Mouse (Mus musculus) hindbrain, embryonic 13.5 days (tissue): ENCODE results near the gene Fam76a. TPM values are rescaled to one million over a fixed set of nuclear protein-coding genes. Genes with fewer than 3 reads are reported as not detected.

Experiments used
- ATAC-seq: fragments of 200-750 bp; cut with Nextera tagmentation; 2 replicates; pipeline ENCODE4 v1.8.0; 2017; ENCODE audit warnings: moderate TSS enrichment; ENCODE audit not compliant: low FRiP score
- H3K27ac ChIP-seq: fragments of 300-500 bp; sonication (generic); 2 replicates; pipeline ENCODE4 v1.5.1; 2015; ENCODE audit warnings: inconsistent platforms, mild to moderate bottlenecking, moderate library complexity
- H3K27me3 ChIP-seq: fragments of 300-500 bp; sonication (generic); 2 replicates; pipeline ENCODE4 v1.6.1; 2015; ENCODE audit warnings: mild to moderate bottlenecking, inconsistent platforms
- H3K36me3 ChIP-seq: fragments of 300-500 bp; sonication (generic); 2 replicates; pipeline ENCODE4 v1.6.1; 2015; ENCODE audit warnings: mild to moderate bottlenecking, inconsistent platforms
- H3K4me1 ChIP-seq: fragments of 300-500 bp; sonication (generic); replicated peaks from 2 replicates; pipeline ENCODE4 v1.6.1; 2015; ENCODE audit warnings: inconsistent platforms
- H3K4me2 ChIP-seq: fragments of 300-500 bp; sonication (generic); 2 replicates; pipeline ENCODE4 v1.6.1; 2015; ENCODE audit warnings: inconsistent platforms, mild to moderate bottlenecking, moderate library complexity
- H3K4me3 ChIP-seq: fragments of 300-500 bp; sonication (generic); 2 replicates; pipeline ENCODE4 v1.5.1; 2015; ENCODE audit warnings: mild to moderate bottlenecking, inconsistent platforms
- H3K9ac ChIP-seq: fragments of 300-500 bp; sonication (generic); 2 replicates; pipeline ENCODE4 v1.6.1; 2015; ENCODE audit warnings: mild to moderate bottlenecking, inconsistent platforms
- H3K9me3 ChIP-seq: fragments of 300-500 bp; sonication (generic); 2 replicates; pipeline ENCODE4 v1.6.1; 2016; ENCODE audit warnings: inconsistent platforms
- WGBS: fragments of 180-500 bp; shearing (Covaris S2); methylation state at CpG from one replicate; pipeline ENCODE4 v1.1.7; 2015; 5-methylcytosine and 5-hydroxymethylcytosine counted together
- polyA plus RNA-seq: library from polyadenylated mRNA; unstranded; fragments of >200 nt; fragmentation: Nextera tagmentation; extraction: Ambion mirVana; gene quantifications from 2 replicates; pipeline ENCODE4 v1.2.1, GENCODE M21; 2015

Gene Fam76a
- polyA plus RNA-seq, 1 experiment from 2014 or later = 38.7 TPM

- Histone ChIP-seq H3K4me3 (no peak overlapping the region), H3K9me3 (no peaks in the 10 kb centered on the region), H3K4me1 (no peaks in the 10 kb centered on the region), H3K27me3 (no peaks in the 10 kb centered on the region), H3K27ac (0 out of 2 replicates have a peak overlapping the region, but pooled peaks have one; percentile 2), H3K4me2 (no peak overlapping the region), H3K36me3 (peaks cover 88% of the 10 kb centered on the region), H3K9ac (no peak overlapping the region)
- 88% methylated on average over 5 of the region's 5 CpGs for WGBS
- ATAC-seq = no peak
Measured at GRCm38 (mm10) chr4:132905843-132906360, 16.5 kb downstream of the Fam76a start.

GRCm38 (mm10) chr4:132904765-132905309 lies 17.5 kb downstream of the Fam76a start:
- Histone ChIP-seq H3K27me3 (no peaks in the 10 kb centered on the region), H3K4me3 (no peak overlapping the region), H3K9ac (no peak overlapping the region; the same call in 1 of the 2 replicates), H3K36me3 (peaks cover 86% of the 10 kb centered on the region), H3K9me3 (no peaks in the 10 kb centered on the region), H3K27ac (0 out of 2 replicates have a peak overlapping the region, but pooled peaks have one; percentile 2), H3K4me2 (no peak overlapping the region), H3K4me1 (no peaks in the 10 kb centered on the region)
- 84% methylated on average over 9 of the region's 9 CpGs for WGBS
- ATAC-seq = no peak

DNA sequence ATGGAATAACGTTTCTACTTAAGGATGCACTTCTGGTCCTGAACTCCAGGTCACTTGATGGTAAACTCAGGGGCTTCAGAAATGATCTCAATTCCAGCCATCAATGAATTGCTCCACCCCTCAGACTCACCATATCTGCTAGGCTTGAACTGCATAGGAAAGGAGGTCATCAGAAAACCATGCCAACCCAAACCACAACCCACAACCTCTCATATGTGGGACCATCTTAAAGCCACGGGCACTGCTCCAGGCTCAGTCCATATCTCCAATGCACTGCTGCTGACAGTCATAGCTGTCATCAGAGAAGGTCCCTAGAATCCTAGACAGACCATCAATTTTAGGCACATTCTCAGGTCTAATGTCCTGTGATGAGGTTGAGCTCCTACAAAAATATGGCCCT lies 18.3 kb downstream of the Fam76a start:
- Histone ChIP-seq H3K4me2 (no peak overlapping the region), H3K9me3 (no peaks in the 10 kb centered on the region), H3K27me3 (no peaks in the 10 kb centered on the region), H3K36me3 (peaks cover 82% of the 10 kb centered on the region), H3K9ac (no peak overlapping the region), H3K4me1 (no peaks in the 10 kb centered on the region), H3K4me3 (no peak overlapping the region), H3K27ac (no peak overlapping the region)
- WGBS = 87% methylated on average over 2 of the region's 2 CpGs
- ATAC-seq = no peak

- Histone ChIP-seq H3K36me3 (peaks cover 33% of the 10 kb centered on the region), H3K9me3 (no peaks in the 10 kb centered on the region), H3K4me2 (no peak overlapping the region), H3K9ac (no peak overlapping the region), H3K4me3 (no peak overlapping the region), H3K4me1 (no peaks in the 10 kb centered on the region), H3K27me3 (no peaks in the 10 kb centered on the region), H3K27ac (no peak overlapping the region)
- WGBS = 92% methylated on average over 9 of the region's 9 CpGs
- ATAC-seq = no peak
Measured at GRCm38 (mm10) chr4:132898197-132898596, 24.2 kb downstream of the Fam76a start.

DNA sequence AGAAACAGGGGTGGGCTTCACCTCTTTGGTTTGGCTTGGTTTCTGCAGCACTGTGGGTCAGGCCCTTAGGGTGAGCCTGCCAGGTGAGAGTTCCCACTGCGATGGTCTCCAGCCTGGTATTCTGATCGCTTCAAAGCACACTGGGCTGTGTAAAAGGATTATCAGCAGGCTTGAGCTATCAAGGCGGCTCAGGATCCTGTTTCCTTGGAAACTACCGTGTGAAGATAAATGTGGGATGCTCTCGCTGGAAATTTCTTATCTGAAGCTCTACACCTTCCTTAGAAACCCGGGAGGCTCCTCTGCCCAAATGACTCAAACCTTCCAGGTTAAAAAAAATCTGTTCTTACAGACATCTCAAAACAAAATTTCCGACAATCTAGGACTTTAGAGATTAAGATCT lies 28.0 kb downstream of the Fam76a start:
- 31% methylated on average over 7 of the region's 7 CpGs for WGBS
- no peak for ATAC-seq
- H3K4me2 ChIP-seq = no peak overlapping the region

DNA sequence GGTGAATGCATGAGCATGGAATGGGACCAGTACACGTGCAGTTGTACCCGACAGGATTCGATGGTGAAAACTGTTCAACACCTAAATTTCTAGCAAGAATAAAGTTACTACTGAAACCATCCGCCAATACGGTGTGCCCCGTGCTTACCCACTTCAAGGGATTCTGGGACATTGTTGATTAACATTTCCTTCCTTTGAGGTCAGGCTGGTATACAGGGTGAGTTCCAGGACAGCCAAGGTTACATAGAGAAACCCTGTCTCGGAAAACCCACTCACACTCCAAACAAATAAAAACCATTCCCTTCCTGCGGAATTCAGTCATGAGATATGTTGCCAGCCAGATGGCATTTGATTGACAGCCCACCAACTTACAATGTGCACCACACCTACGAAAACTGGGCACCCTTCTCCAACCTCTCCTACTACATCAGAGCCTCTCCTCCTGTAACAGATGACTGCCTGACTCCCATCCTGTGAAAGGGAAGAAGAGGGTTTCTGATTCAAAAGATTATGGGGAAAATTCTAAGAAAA lies 37.4 kb downstream of the Fam76a start:
- Histone ChIP-seq H3K9me3 (no peaks in the 10 kb centered on the region), H3K27me3 (no peaks in the 10 kb centered on the region), H3K36me3 (peaks cover 6% of the 10 kb centered on the region), H3K4me1 (peaks cover 35% of the 10 kb centered on the region), H3K4me2 (peak overlapping the region; percentile 85), H3K9ac (peak overlapping the region; percentile 96), H3K27ac (peak overlapping the region; percentile 87), H3K4me3 (peak overlapping the region; percentile 98)
- peak; percentile 22; the same call in 1 of the 2 replicates for ATAC-seq
- 14% methylated on average over 9 of the region's 9 CpGs for WGBS

More for the DNA sequence above, 28.0 kb downstream of the Fam76a start:
- no peaks in the 10 kb centered on the region for H3K36me3 ChIP-seq
- H3K27me3 ChIP-seq = no peaks in the 10 kb centered on the region
- H3K9ac ChIP-seq = no peak overlapping the region
- no peak overlapping the region for H3K4me3 ChIP-seq
- H3K9me3 ChIP-seq = no peaks in the 10 kb centered on the region
- H3K27ac ChIP-seq = no peak overlapping the region
- H3K4me1 ChIP-seq = no peaks in the 10 kb centered on the region

DNA sequence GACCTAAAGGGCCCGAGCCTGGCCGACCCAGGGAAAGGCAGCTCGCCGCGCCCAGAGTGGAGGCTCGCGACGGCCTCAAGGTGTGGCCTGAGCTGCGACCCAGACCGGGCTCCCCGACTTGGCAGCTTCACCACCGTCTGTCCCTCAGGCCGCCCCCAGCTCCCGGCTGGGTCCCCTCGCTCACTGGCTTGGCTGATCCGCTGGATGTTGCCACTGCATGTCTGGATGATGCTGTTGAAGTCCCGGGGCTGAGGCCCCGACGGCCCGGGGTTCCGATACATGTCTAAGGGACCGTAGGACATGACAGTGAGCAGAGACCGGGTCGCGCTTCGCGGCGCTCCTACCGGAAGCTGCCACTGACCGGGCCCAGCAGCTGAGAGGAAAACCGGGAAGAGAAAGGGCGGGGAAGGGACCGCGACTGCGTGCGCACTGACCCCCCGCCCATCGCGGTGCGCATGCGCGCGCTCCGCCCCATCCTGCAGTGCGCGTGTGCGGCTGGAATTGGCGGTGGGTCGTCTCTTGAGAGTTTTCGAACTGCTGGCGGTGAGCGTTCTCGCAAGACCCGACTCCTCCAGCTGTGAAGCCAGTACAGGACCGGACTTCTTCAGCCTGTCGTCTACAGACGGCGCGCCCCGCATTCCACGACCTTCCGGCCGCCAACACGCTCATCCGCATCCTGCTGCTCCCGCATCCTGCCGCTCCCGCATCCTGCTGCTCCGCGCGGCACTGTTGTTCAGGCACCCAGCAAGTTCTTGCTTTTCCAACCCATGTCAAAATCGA lies 38.1 kb downstream of the Fam76a start, which contains the start of gene Stx12:
Gene Stx12, minus strand, starts transcription at position 446 of the 780 bp plus-strand sequence.
- Histone ChIP-seq H3K4me2 (peak within 1 kb of the TSS; percentile 85), H3K9me3 (no peaks in the 10 kb centered on the region), H3K36me3 (peaks cover 11% of the 10 kb centered on the region), H3K4me1 (peaks cover 35% of the 10 kb centered on the region), H3K27ac (peak within 1 kb of the TSS; percentile 87), H3K9ac (peak within 1 kb of the TSS; percentile 96), H3K27me3 (no peaks in the 10 kb centered on the region), H3K4me3 (peak within 1 kb of the TSS; percentile 98)
- peak; percentile 95 for ATAC-seq
- WGBS = under 1% methylated on average over 72 of the region's 72 CpGs

- H3K4me3 ChIP-seq = peak overlapping the region; percentile 98
- H3K4me2 ChIP-seq = peak overlapping the region; percentile 85
- no peaks in the 10 kb centered on the region for H3K9me3 ChIP-seq
- no peaks in the 10 kb centered on the region for H3K27me3 ChIP-seq
- H3K9ac ChIP-seq = peak overlapping the region; percentile 96
- peak overlapping the region; percentile 87 for H3K27ac ChIP-seq
- H3K36me3 ChIP-seq = peaks cover 11% of the 10 kb centered on the region
- peaks cover 35% of the 10 kb centered on the region for H3K4me1 ChIP-seq
- no peak for ATAC-seq
- 4% methylated on average over 21 of the region's 21 CpGs for WGBS
Measured at GRCm38 (mm10) chr4:132883561-132884063, 38.7 kb downstream of the Fam76a start.

- WGBS = 94% methylated on average over 7 of the region's 7 CpGs
- Histone ChIP-seq H3K27me3 (no peaks in the 10 kb centered on the region), H3K4me2 (no peak overlapping the region), H3K4me1 (no peaks in the 10 kb centered on the region), H3K9ac (no peak overlapping the region), H3K27ac (no peak overlapping the region), H3K4me3 (no peak overlapping the region), H3K9me3 (no peaks in the 10 kb centered on the region), H3K36me3 (peaks cover 25% of the 10 kb centered on the region)
- ATAC-seq = no peak
Measured at GRCm38 (mm10) chr4:132874363-132875097, 47.8 kb downstream of the Fam76a start.

DNA sequence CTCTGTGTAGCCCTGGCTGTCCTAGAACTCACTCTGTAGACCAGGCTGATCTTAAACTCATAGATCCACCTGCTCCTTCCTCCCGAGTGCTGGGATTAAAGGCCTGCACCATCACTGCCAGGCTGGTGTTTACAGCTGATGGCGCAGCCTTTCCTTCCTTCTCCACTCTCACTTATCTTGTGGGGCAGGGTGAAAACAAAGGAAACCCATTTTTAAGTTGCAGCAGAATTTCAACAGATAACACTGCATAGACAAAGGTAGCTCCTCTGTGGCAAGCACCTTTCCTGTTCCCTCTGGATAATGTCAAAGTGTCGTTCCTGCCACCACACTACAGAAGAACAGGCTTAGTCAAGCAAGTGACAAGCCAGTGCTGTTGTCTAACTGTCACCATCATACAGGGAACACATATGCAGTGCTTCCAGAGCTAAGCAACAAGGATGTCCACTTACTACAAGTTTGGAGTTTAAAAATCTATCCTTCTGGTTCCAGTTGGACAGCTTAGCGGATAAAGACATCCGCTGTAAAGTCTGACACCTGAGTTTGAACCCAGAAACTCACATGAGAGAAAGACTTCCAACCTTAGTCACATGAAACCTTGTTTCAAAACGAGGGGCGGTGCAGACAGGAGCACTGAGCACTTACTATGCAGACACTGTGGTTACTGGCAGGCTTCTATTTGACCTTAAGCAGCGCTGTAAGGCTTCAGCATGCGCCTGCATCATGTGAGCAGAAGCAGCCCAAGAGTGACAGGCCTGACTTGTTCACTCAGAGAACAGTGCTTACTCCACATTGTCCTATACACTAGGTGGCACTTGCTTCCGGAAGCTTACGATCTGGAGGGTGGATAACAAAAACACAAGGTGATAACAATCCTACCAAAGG lies 48.6 kb downstream of the Fam76a start:
- H3K9me3 ChIP-seq = no peaks in the 10 kb centered on the region
- WGBS = 93% methylated on average over 11 of the region's 11 CpGs

GRCm38 (mm10) chr4:132871116-132871515 lies 51.2 kb downstream of the Fam76a start:
- Histone ChIP-seq H3K36me3 (peaks cover 54% of the 10 kb centered on the region), H3K27ac (no peak overlapping the region), H3K4me3 (no peak overlapping the region), H3K4me2 (no peak overlapping the region), H3K9me3 (no peaks in the 10 kb centered on the region), H3K27me3 (no peaks in the 10 kb centered on the region), H3K4me1 (no peaks in the 10 kb centered on the region), H3K9ac (no peak overlapping the region)
- ATAC-seq = no peak
- WGBS = 97% methylated on average over 3 of the region's 3 CpGs

More for the DNA sequence above, 48.6 kb downstream of the Fam76a start:
- peaks cover 31% of the 10 kb centered on the region for H3K36me3 ChIP-seq
- no peak overlapping the region for H3K4me2 ChIP-seq
- H3K9ac ChIP-seq = no peak overlapping the region
- no peaks in the 10 kb centered on the region for H3K27me3 ChIP-seq
- H3K4me1 ChIP-seq = no peaks in the 10 kb centered on the region
- H3K4me3 ChIP-seq = no peak overlapping the region
- ATAC-seq = no peak
- no peak overlapping the region for H3K27ac ChIP-seq
